Mouse (Mus musculus): ENCODE data around the gene Klhl18. TPM values are rescaled to one million over a fixed set of nuclear protein-coding genes. Genes with fewer than 3 reads are reported as not detected.
A peak's percentile ranks its signal among the peaks of the same experiment; 100 is the strongest.
"Not testable (repeated sequence)": the region's sequence is repeated elsewhere in the genome, so short reads cannot be mapped to it uniquely, and the experiment has no call there.

Klhl18 gene
- total and polyA plus RNA-seq, 2 experiments, result 2.0 to 6.9 TPM

- H3K36me3 ChIP-seq (ENCODE audit: control insufficient read depth, insufficient read depth, low read length), result no peaks in the 10 kb centered on the region
- WGBS, result 1% methylated on average over 41 of the region's 41 CpGs
- H3K79me2 ChIP-seq (ENCODE audit: control insufficient read depth, insufficient read depth, low read length), result peaks cover 22% of the 10 kb centered on the region; the same call in 1 of the 2 replicates
- no peaks in the 10 kb centered on the region for H3K27me3 ChIP-seq (ENCODE audit: control insufficient read depth, insufficient read depth, low read length)
- peaks cover 5% of the 10 kb centered on the region for H3K4me1 ChIP-seq (ENCODE audit: control insufficient read depth, insufficient read depth, low read length)
- H3K4me3 ChIP-seq (ENCODE audit: insufficient read depth, low read depth, low read length), result peak overlapping the region; percentile 91
- H3K9ac ChIP-seq (ENCODE audit: low read depth, low read length), result peak overlapping the region; percentile 84
- no peak for TF ChIP-seq CTCF (IDR thresholded peaks at IDR 0.05; ENCODE audit: low read depth, low read length)
- no peak for TF ChIP-seq POLR2A (IDR thresholded peaks at IDR 0.05; ENCODE audit: extremely low read depth, insufficient read depth, low read length)
- H3K27ac ChIP-seq (replicated peaks; ENCODE audit: insufficient read depth, low read depth, low read length), result no peak overlapping the region; the same call in 1 of the 2 replicates
- DNase-seq (ENCODE audit: extremely low read depth, low read depth, low spot score), result no peak
These were observed 69.0 kb downstream of the Klhl18 start for GRCm38 (mm10) chr9:110407311-110408098.

DNA sequence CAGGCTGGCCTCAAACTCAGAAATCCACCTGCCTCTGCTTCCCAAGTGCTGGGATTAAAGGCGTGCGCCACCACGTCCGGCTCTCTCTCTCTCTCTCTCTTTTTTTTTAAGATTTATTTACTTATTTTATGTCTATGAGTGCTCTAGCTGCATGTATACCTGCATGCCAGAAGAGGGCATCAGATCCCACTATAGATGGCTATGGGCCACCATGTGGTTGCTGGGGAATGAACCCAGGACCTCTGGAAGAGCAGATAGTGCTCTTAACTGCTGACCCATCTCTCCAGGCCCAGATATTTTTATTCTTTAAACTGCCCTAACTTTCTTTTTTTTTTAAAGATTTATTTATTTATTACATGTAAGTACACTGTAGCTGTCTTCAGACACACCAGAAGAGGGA lies 73.3 kb downstream of the Klhl18 start:
- not testable (repeated sequence) for H3K4me1 ChIP-seq (ENCODE audit: control insufficient read depth, insufficient read depth, low read length); H3K36me3 ChIP-seq (ENCODE audit: control insufficient read depth, insufficient read depth, low read length); H3K9ac ChIP-seq (ENCODE audit: low read depth, low read length); H3K27ac ChIP-seq (replicated peaks; ENCODE audit: insufficient read depth, low read depth, low read length); H3K4me3 ChIP-seq (ENCODE audit: insufficient read depth, low read depth, low read length); H3K27me3 ChIP-seq (ENCODE audit: control insufficient read depth, insufficient read depth, low read length); DNase-seq (ENCODE audit: extremely low read depth, low read depth, low spot score)
- H3K79me2 ChIP-seq (ENCODE audit: control insufficient read depth, insufficient read depth, low read length), result peaks cover 40% of the 10 kb centered on the region; the same call in 1 of the 2 replicates
- 89% methylated on average over 4 of the region's 4 CpGs for WGBS

DNA sequence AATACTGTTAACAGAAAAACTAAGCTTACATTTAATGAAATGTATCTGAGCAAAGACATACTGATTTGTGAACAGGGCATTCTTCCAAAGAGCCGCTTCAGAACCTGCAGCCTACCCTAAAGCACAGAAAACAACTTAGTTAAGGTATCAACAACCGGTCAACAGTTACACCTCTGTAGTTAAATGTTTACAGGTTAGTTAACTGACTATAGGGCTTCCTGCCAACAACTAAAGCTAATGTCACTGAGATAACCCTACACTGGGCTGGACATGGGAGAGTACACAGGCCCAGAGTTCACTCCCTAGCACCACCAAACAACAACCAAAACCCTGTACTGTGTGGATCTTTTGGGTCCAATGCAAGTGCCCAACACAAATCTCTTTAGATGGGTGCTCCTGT lies 73.8 kb downstream of the Klhl18 start:
- H3K4me3 ChIP-seq (ENCODE audit: insufficient read depth, low read depth, low read length), result no peak overlapping the region
- H3K9ac ChIP-seq (ENCODE audit: low read depth, low read length), result no peak overlapping the region
- no peak overlapping the region for H3K27ac ChIP-seq (replicated peaks; ENCODE audit: insufficient read depth, low read depth, low read length)
- peaks cover 5% of the 10 kb centered on the region for H3K4me1 ChIP-seq (ENCODE audit: control insufficient read depth, insufficient read depth, low read length)
- peak; percentile 38 for DNase-seq (ENCODE audit: extremely low read depth, low read depth, low spot score)
- TF ChIP-seq POLR2A (IDR thresholded peaks at IDR 0.05; ENCODE audit: extremely low read depth, insufficient read depth, low read length), result no peak
- no peak for TF ChIP-seq CTCF (IDR thresholded peaks at IDR 0.05; ENCODE audit: low read depth, low read length)
- no peaks in the 10 kb centered on the region for H3K27me3 ChIP-seq (ENCODE audit: control insufficient read depth, insufficient read depth, low read length)
- WGBS, result 58% methylated on average over 2 of the region's 2 CpGs
- peaks cover 38% of the 10 kb centered on the region; the same call in 1 of the 2 replicates for H3K79me2 ChIP-seq (ENCODE audit: control insufficient read depth, insufficient read depth, low read length)
- H3K36me3 ChIP-seq (ENCODE audit: control insufficient read depth, insufficient read depth, low read length), result no peaks in the 10 kb centered on the region

DNA sequence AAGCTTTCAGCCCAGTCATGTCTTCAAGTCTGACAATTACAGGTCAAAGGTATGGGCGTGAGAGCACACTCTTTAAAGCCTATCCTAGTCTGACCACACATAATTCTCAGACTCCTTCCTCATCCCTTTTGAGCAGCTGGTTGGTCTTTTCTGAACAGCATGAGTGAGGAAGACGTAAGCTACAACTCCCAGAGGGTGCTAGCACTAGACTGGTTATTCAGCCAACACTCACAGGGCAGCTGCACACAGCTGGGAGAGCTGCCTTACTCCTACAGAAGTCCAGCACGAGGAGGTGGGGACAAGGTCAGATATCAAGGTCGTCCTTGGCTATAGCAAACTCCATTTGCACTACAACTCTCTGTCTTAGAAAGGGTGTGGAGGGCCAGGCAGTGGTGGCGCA lies 75.8 kb downstream of the Klhl18 start:
- 82% methylated on average over 5 of the region's 5 CpGs for WGBS
- H3K79me2 ChIP-seq (ENCODE audit: control insufficient read depth, insufficient read depth, low read length), result peaks cover 23% of the 10 kb centered on the region; the same call in 1 of the 2 replicates
- no peaks in the 10 kb centered on the region for H3K36me3 ChIP-seq (ENCODE audit: control insufficient read depth, insufficient read depth, low read length)
- DNase-seq (ENCODE audit: extremely low read depth, low read depth, low spot score), result no peak
- H3K4me1 ChIP-seq (ENCODE audit: control insufficient read depth, insufficient read depth, low read length), result no peaks in the 10 kb centered on the region
- no peak for TF ChIP-seq POLR2A (IDR thresholded peaks at IDR 0.05; ENCODE audit: extremely low read depth, insufficient read depth, low read length)
- no peak for TF ChIP-seq CTCF (IDR thresholded peaks at IDR 0.05; ENCODE audit: low read depth, low read length)
- no peak overlapping the region for H3K9ac ChIP-seq (ENCODE audit: low read depth, low read length)
- no peak overlapping the region for H3K4me3 ChIP-seq (ENCODE audit: insufficient read depth, low read depth, low read length)
- H3K27me3 ChIP-seq (ENCODE audit: control insufficient read depth, insufficient read depth, low read length), result no peaks in the 10 kb centered on the region
- no peak overlapping the region for H3K27ac ChIP-seq (replicated peaks; ENCODE audit: insufficient read depth, low read depth, low read length)

GRCm38 (mm10) chr9:110393295-110393694 lies 83.2 kb downstream of the Klhl18 start:
- no peaks in the 10 kb centered on the region for H3K4me1 ChIP-seq (ENCODE audit: control insufficient read depth, insufficient read depth, low read length)
- no peak overlapping the region for H3K4me3 ChIP-seq (ENCODE audit: insufficient read depth, low read depth, low read length)
- H3K27me3 ChIP-seq (ENCODE audit: control insufficient read depth, insufficient read depth, low read length), result no peaks in the 10 kb centered on the region
- peaks cover 6% of the 10 kb centered on the region; the same call in 1 of the 2 replicates for H3K36me3 ChIP-seq (ENCODE audit: control insufficient read depth, insufficient read depth, low read length)
- no peak overlapping the region for H3K27ac ChIP-seq (replicated peaks; ENCODE audit: insufficient read depth, low read depth, low read length)
- WGBS, result 87% methylated on average over 4 of the region's 4 CpGs
- no peak overlapping the region for H3K9ac ChIP-seq (ENCODE audit: low read depth, low read length)
- TF ChIP-seq CTCF (IDR thresholded peaks at IDR 0.05; ENCODE audit: low read depth, low read length), result no peak
- no peaks in the 10 kb centered on the region for H3K79me2 ChIP-seq (ENCODE audit: control insufficient read depth, insufficient read depth, low read length)
- DNase-seq (ENCODE audit: extremely low read depth, low read depth, low spot score), result no peak

DNA sequence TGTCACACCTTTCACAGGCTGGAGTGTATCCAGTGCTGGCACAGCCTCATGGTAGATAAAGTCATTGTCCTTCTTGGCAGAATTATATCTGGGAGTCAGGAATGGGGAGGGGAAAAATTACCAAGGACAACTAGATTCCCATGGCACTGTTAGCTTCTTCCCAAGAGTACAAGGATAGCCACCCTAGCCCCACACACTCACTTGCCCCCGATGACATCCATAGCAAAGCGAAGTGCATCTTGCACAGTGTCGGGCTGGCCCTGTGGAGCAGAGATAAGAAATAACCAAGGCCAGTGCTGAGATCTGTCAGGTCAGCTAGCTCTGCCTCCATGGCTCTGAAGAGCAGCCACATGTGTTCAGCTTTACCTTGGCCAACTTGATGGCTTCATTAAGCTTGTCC lies 85.7 kb downstream of the Klhl18 start:
- TF ChIP-seq POLR2A (IDR thresholded peaks at IDR 0.05; ENCODE audit: extremely low read depth, insufficient read depth, low read length) (no peak), CTCF (IDR thresholded peaks at IDR 0.05; ENCODE audit: low read depth, low read length) (no peak)
- Histone ChIP-seq H3K36me3 (ENCODE audit: control insufficient read depth, insufficient read depth, low read length) (peaks cover 6% of the 10 kb centered on the region; the same call in 1 of the 2 replicates), H3K79me2 (ENCODE audit: control insufficient read depth, insufficient read depth, low read length) (no peaks in the 10 kb centered on the region), H3K27me3 (ENCODE audit: control insufficient read depth, insufficient read depth, low read length) (no peaks in the 10 kb centered on the region), H3K4me1 (ENCODE audit: control insufficient read depth, insufficient read depth, low read length) (no peaks in the 10 kb centered on the region), H3K9ac (ENCODE audit: low read depth, low read length) (no peak overlapping the region), H3K4me3 (ENCODE audit: insufficient read depth, low read depth, low read length) (no peak overlapping the region), H3K27ac (replicated peaks; ENCODE audit: insufficient read depth, low read depth, low read length) (no peak overlapping the region)
- DNase-seq (ENCODE audit: extremely low read depth, low read depth, low spot score), result no peak
- WGBS, result 84% methylated on average over 3 of the region's 3 CpGs

All from liver, adult 2 months (tissue).